Mouse (Mus musculus) splenic B cell, adult 2 months (primary cell): ENCODE data around the gene Ddx54.

Experiments used
- DNase-seq: peaks from one replicate; pipeline ENCODE4 v3.0.0-alpha.2; 2011; ENCODE audit warnings: low read depth, low spot score
- H3K27me3 ChIP-seq: 2 replicates; pipeline ENCODE4 v1.6.1; 2012; ENCODE audit warnings: mild to moderate bottlenecking, low read length, moderate library complexity, mixed read lengths; ENCODE audit not compliant: control insufficient read depth, poor library complexity, insufficient read depth, severe bottlenecking
- H3K36me3 ChIP-seq: 2 replicates; pipeline ENCODE4 v1.6.1; 2012; ENCODE audit warnings: mild to moderate bottlenecking, low read length, moderate library complexity, mixed read lengths; ENCODE audit not compliant: control insufficient read depth, poor library complexity, insufficient read depth, severe bottlenecking

Ddx54 gene

GRCm38 (mm10) chr5:120634131-120634530 is 21.6 kb downstream of the Ddx54 start, which contains the start of gene Cfap73:
Cfap73 (minus strand) TSS chr5:120634235.
- Histone ChIP-seq H3K27me3 (no peaks in the 10 kb centered on the region), H3K36me3 (no peaks in the 10 kb centered on the region)
- no peak for DNase-seq

- Histone ChIP-seq H3K36me3 (no peaks in the 10 kb centered on the region), H3K27me3 (no peaks in the 10 kb centered on the region)
- DNase-seq, result peak; percentile 44
Observed at GRCm38 (mm10) chr5:120634860-120635259, 22.3 kb downstream of the Ddx54 start.

- Histone ChIP-seq H3K27me3 (no peaks in the 10 kb centered on the region), H3K36me3 (no peaks in the 10 kb centered on the region)
- no peak for DNase-seq
Observed at GRCm38 (mm10) chr5:120635633-120636032, 23.1 kb downstream of the Ddx54 start.

- DNase-seq, result no peak
Observed at GRCm38 (mm10) chr5:120640094-120640493, 27.6 kb downstream of the Ddx54 start.

GRCm38 (mm10) chr5:120643365-120644085 is 31.0 kb downstream of the Ddx54 start:
- Histone ChIP-seq H3K36me3 (no peaks in the 10 kb centered on the region), H3K27me3 (no peaks in the 10 kb centered on the region)
- peak; percentile 43 for DNase-seq

More at GRCm38 (mm10) chr5:120640094-120640493, 27.6 kb downstream of the Ddx54 start:
- Histone ChIP-seq H3K27me3 (no peaks in the 10 kb centered on the region), H3K36me3 (no peaks in the 10 kb centered on the region)

- Histone ChIP-seq H3K36me3 (no peaks in the 10 kb centered on the region), H3K27me3 (no peaks in the 10 kb centered on the region)
- no peak for DNase-seq
Observed at GRCm38 (mm10) chr5:120644227-120644626, 31.7 kb downstream of the Ddx54 start.

- Histone ChIP-seq H3K36me3 (no peaks in the 10 kb centered on the region), H3K27me3 (no peaks in the 10 kb centered on the region)
- no peak for DNase-seq
Observed at GRCm38 (mm10) chr5:120645851-120646250, 33.3 kb downstream of the Ddx54 start.

- no peak for DNase-seq
- Histone ChIP-seq H3K36me3 (no peaks in the 10 kb centered on the region), H3K27me3 (no peaks in the 10 kb centered on the region)
Observed at GRCm38 (mm10) chr5:120647361-120647760, 34.8 kb downstream of the Ddx54 start.

- peak; percentile 63 for DNase-seq
- Histone ChIP-seq H3K36me3 (no peaks in the 10 kb centered on the region), H3K27me3 (no peaks in the 10 kb centered on the region)
Observed at GRCm38 (mm10) chr5:120647814-120648491, 35.4 kb downstream of the Ddx54 start.

GRCm38 (mm10) chr5:120648569-120649373 is 36.2 kb downstream of the Ddx54 start, which contains the start of gene Rasal1:
Rasal1 (plus strand) TSS chr5:120648812.
- DNase-seq, result peak; percentile 91
- Histone ChIP-seq H3K27me3 (no peaks in the 10 kb centered on the region), H3K36me3 (no peaks in the 10 kb centered on the region)

GRCm38 (mm10) chr5:120649374-120649933 is 36.9 kb downstream of the Ddx54 start:
- Histone ChIP-seq H3K36me3 (no peaks in the 10 kb centered on the region), H3K27me3 (no peaks in the 10 kb centered on the region)
- no peak for DNase-seq

- no peaks in the 10 kb centered on the region for H3K36me3 ChIP-seq
- no peak for DNase-seq
- H3K27me3 ChIP-seq, result no peaks in the 10 kb centered on the region
Observed at GRCm38 (mm10) chr5:120649938-120650337, 37.4 kb downstream of the Ddx54 start.

- no peak for DNase-seq
- Histone ChIP-seq H3K36me3 (no peaks in the 10 kb centered on the region), H3K27me3 (no peaks in the 10 kb centered on the region)
Observed at GRCm38 (mm10) chr5:120651230-120651629, 38.7 kb downstream of the Ddx54 start.

GRCm38 (mm10) chr5:120652915-120653701 is 40.6 kb downstream of the Ddx54 start:
- DNase-seq, result peak; percentile 68
- Histone ChIP-seq H3K36me3 (no peaks in the 10 kb centered on the region), H3K27me3 (no peaks in the 10 kb centered on the region)
